Mouse (Mus musculus) liver, postnatal 0 days (tissue): ENCODE measurements around the gene Amtn.

Experiments used
- CTCF ChIP-seq: sonication (generic); IDR thresholded peaks from 2 replicates; pipeline ENCODE4 v1.5.1; 2016; ENCODE audit warnings: antibody characterized with exemption, low read depth
- EP300 ChIP-seq: IDR thresholded peaks from 2 replicates; pipeline ENCODE4 v1.6.1; 2016; ENCODE audit warnings: antibody characterized with exemption, low read depth, mild to moderate bottlenecking

- TF ChIP-seq EP300, result no peak
- peak; percentile 67 for TF ChIP-seq CTCF
These were observed 23.9 kb downstream of the Amtn start for GRCm38 (mm10) chr5:88399849-88400248.
